Mouse (Mus musculus) natural killer cell, adult 2 months (primary cell): ENCODE measurements around the gene Fam184a.
A peak's percentile ranks its signal among the peaks of the same experiment; 100 is the strongest.

ENCODE experiments used
- DNase-seq, 2 experiments: peaks; one replicate each; pipeline ENCODE4 v3.0.0; 2022; ENCODE audit warnings: low spot score in 2 of 2

The Fam184a gene

GRCm38 (mm10) chr10:53597121-53597881, 153.6 kb downstream of the Fam184a start:
- DNase-seq, result peak; percentile 19 to 44

- peak; percentile 93 to 96 for DNase-seq
Measured at GRCm38 (mm10) chr10:53596677-53597120, 154.2 kb downstream of the Fam184a start, which contains the start of gene Asf1a. TSS of gene Asf1a (plus strand) at chr10:53596757.

- peak; percentile 36 to 39 for DNase-seq
Measured at GRCm38 (mm10) chr10:53595744-53596676, 154.9 kb downstream of the Fam184a start.

GRCm38 (mm10) chr10:53585777-53586176, 165.1 kb downstream of the Fam184a start:
- DNase-seq, result no peak
